Mouse (Mus musculus) CH12.LX (cell line): ENCODE data around the gene Coq10b. TPM values are rescaled to one million over a fixed set of nuclear protein-coding genes. Genes with fewer than 3 reads are reported as not detected.
A peak's percentile ranks its signal among the peaks of the same experiment; 100 is the strongest.

Source experiments
- DNase-seq: peaks from one replicate; pipeline ENCODE4 v3.0.0-alpha.2; 2013; ENCODE audit errors: extremely low read depth
- H3K27ac ChIP-seq: 2 replicates; pipeline ENCODE4 v1.5.1; 2012; ENCODE audit warnings: low read depth, mild to moderate bottlenecking, control low read depth, moderate library complexity; ENCODE audit not compliant: insufficient read depth
- H3K27me3 ChIP-seq: replicated peaks from 2 replicates; pipeline ENCODE3; 2012; ENCODE audit warnings: inconsistent platforms
- H3K36me3 ChIP-seq, 2 experiments: replicated peaks in 1 of 2; 2 replicates each; pipeline versions ENCODE3 to v1.6.1; 2012; ENCODE audit warnings: inconsistent platforms in 1 of 2, low read length in 1 of 2, mild to moderate bottlenecking in 1 of 2, mixed read lengths in 1 of 2, moderate library complexity in 1 of 2; ENCODE audit not compliant: control insufficient read depth in 1 of 2, insufficient read depth in 1 of 2
- H3K4me1 ChIP-seq, 2 experiments: 2 replicates each; pipeline ENCODE4 v1.6.1; 2012; ENCODE audit warnings: inconsistent platforms in 1 of 2, moderate library complexity in 1 of 2; ENCODE audit not compliant: insufficient read depth in 2 of 2, control insufficient read depth in 1 of 2
- H3K4me2 ChIP-seq: 2 replicates; pipeline ENCODE4 v1.6.1; 2012; ENCODE audit warnings: low read depth, mild to moderate bottlenecking, control low read depth; ENCODE audit not compliant: poor library complexity, insufficient read depth, severe bottlenecking
- H3K4me3 ChIP-seq, 3 experiments: fragments of 150-350 bp in 1 of 3; sonication (generic) in 1 of 3; replicated peaks in 1 of 3; 2 replicates each; pipeline versions ENCODE3 to v1.5.1; 2011 to 2012; ENCODE audit warnings: low read depth in 2 of 3, low read length in 2 of 3, mild to moderate bottlenecking in 2 of 3, moderate library complexity in 2 of 3, control low read depth in 1 of 3, improper control_type of control experiment in 1 of 3, inconsistent platforms in 1 of 3, mixed read lengths in 1 of 3; ENCODE audit not compliant: poor library complexity in 1 of 3
- H3K79me2 ChIP-seq: replicated peaks from 2 replicates; pipeline ENCODE4 v1.6.1; 2012; ENCODE audit warnings: mild to moderate bottlenecking, moderate library complexity; ENCODE audit not compliant: control insufficient read depth, poor library complexity, insufficient read depth, severe bottlenecking; ENCODE audit errors: extremely low read depth
- H3K9ac ChIP-seq: 2 replicates; pipeline ENCODE4 v1.6.1; 2012; ENCODE audit warnings: low read depth, mild to moderate bottlenecking, control low read depth, moderate library complexity; ENCODE audit not compliant: insufficient read depth
- H3K9me3 ChIP-seq: replicated peaks from 2 replicates; pipeline ENCODE3; 2012; ENCODE audit warnings: low read length, inconsistent platforms, mixed read lengths
- BHLHE40 ChIP-seq: IDR thresholded peaks from 2 replicates; pipeline ENCODE4 v1.6.1; 2011; ENCODE audit warnings: mild to moderate bottlenecking, low read depth, low read length, improper control_type of control experiment
- CHD1 ChIP-seq: IDR thresholded peaks from 2 replicates; pipeline ENCODE4 v1.6.1; 2012; ENCODE audit warnings: low read depth, low read length, improper control_type of control experiment, inconsistent platforms
- CHD2 ChIP-seq: IDR thresholded peaks from 2 replicates; pipeline ENCODE4 v1.6.1; 2011; ENCODE audit warnings: low read length, improper control_type of control experiment
- CTCF ChIP-seq, 2 experiments: IDR thresholded peaks in 1 of 2; conservative IDR thresholded peaks in 1 of 2; 2 replicates each; pipeline ENCODE4 v1.5.1; 2011 to 2012; ENCODE audit warnings: low read depth in 2 of 2, low read length in 2 of 2, improper control_type of control experiment in 1 of 2, inconsistent platforms in 1 of 2, mild to moderate bottlenecking in 1 of 2, moderate library complexity in 1 of 2
- E2F4 ChIP-seq: IDR thresholded peaks from 2 replicates; pipeline ENCODE4 v1.6.1; 2011; ENCODE audit warnings: low read depth, low read length, improper control_type of control experiment; ENCODE audit not compliant: insufficient replicate concordance
- ELF1 ChIP-seq: IDR thresholded peaks from 2 replicates; pipeline ENCODE4 v1.6.1; 2014; ENCODE audit warnings: low read depth, mild to moderate bottlenecking, inconsistent platforms, low read length, improper control_type of control experiment
- EP300 ChIP-seq: IDR thresholded peaks from 2 replicates; pipeline ENCODE4 v1.6.1; 2011; ENCODE audit warnings: low read length, improper control_type of control experiment
- ETS1 ChIP-seq: conservative IDR thresholded peaks from 2 replicates; pipeline ENCODE4 v1.6.1; 2012; ENCODE audit warnings: low read depth, mild to moderate bottlenecking, inconsistent platforms, low read length, improper control_type of control experiment, moderate library complexity
- GABPA ChIP-seq: IDR thresholded peaks from 2 replicates; pipeline ENCODE4 v1.6.1; 2012; ENCODE audit warnings: low read depth, low read length, improper control_type of control experiment, inconsistent platforms; ENCODE audit not compliant: insufficient replicate concordance
- HCFC1 ChIP-seq: IDR thresholded peaks from 2 replicates; pipeline ENCODE4 v1.6.1; 2012; ENCODE audit warnings: low read depth, mild to moderate bottlenecking, inconsistent platforms, low read length, improper control_type of control experiment
- IRF4 ChIP-seq: IDR thresholded peaks from 2 replicates; pipeline ENCODE4 v1.6.1; 2014; ENCODE audit warnings: low read depth, mild to moderate bottlenecking, inconsistent platforms, low read length, improper control_type of control experiment
- JUN ChIP-seq: IDR thresholded peaks from 2 replicates; pipeline ENCODE4 v1.6.1; 2011; ENCODE audit warnings: low read depth, mild to moderate bottlenecking, low read length, improper control_type of control experiment, moderate library complexity; ENCODE audit not compliant: insufficient read depth
- JUND ChIP-seq: conservative IDR thresholded peaks from 2 replicates; pipeline ENCODE4 v1.6.1; 2011; ENCODE audit warnings: low read depth, low read length, improper control_type of control experiment
- KAT2A ChIP-seq: IDR thresholded peaks from 2 replicates; pipeline ENCODE4 v1.6.1; 2012; ENCODE audit warnings: low read length, improper control_type of control experiment, inconsistent platforms; ENCODE audit not compliant: insufficient replicate concordance
- MAFK ChIP-seq: IDR thresholded peaks from 2 replicates; pipeline ENCODE4 v1.6.1; 2011; ENCODE audit warnings: low read length, improper control_type of control experiment; ENCODE audit not compliant: insufficient replicate concordance
- MAX ChIP-seq: IDR thresholded peaks from 2 replicates; pipeline ENCODE4 v1.6.1; 2011; ENCODE audit warnings: low read length, improper control_type of control experiment
- MAZ ChIP-seq: IDR thresholded peaks from 2 replicates; pipeline ENCODE4 v1.6.1; 2012; ENCODE audit warnings: low read depth, mild to moderate bottlenecking, inconsistent platforms, low read length, improper control_type of control experiment, moderate library complexity
- MEF2A ChIP-seq: IDR thresholded peaks from 2 replicates; pipeline ENCODE4 v1.6.1; 2014; ENCODE audit warnings: low read depth, mild to moderate bottlenecking, inconsistent platforms, low read length, improper control_type of control experiment, borderline replicate concordance
- MXI1 ChIP-seq: IDR thresholded peaks from 2 replicates; pipeline ENCODE4 v1.6.1; 2011; ENCODE audit warnings: mild to moderate bottlenecking, low read depth, low read length, improper control_type of control experiment
- MYC ChIP-seq: IDR thresholded peaks from 2 replicates; pipeline ENCODE4 v1.6.1; 2011; ENCODE audit warnings: low read depth, mild to moderate bottlenecking, improper control_type of control experiment, low read length
- NELFE ChIP-seq: IDR thresholded peaks from 2 replicates; pipeline ENCODE4 v1.6.1; 2011; ENCODE audit warnings: low read depth, low read length, improper control_type of control experiment
- NRF1 ChIP-seq: IDR thresholded peaks from 2 replicates; pipeline ENCODE4 v1.6.1; 2014; ENCODE audit warnings: low read depth, mild to moderate bottlenecking, inconsistent platforms, low read length, improper control_type of control experiment, moderate library complexity
- PAX5 ChIP-seq: IDR thresholded peaks from 2 replicates; pipeline ENCODE4 v1.6.1; 2012; ENCODE audit warnings: low read length, inconsistent platforms, mixed read lengths
- POLR2A ChIP-seq: IDR thresholded peaks from 2 replicates; pipeline ENCODE4 v1.6.1; 2011; ENCODE audit warnings: low read depth, mild to moderate bottlenecking, improper control_type of control experiment, low read length
- POLR2AphosphoS2 ChIP-seq: IDR thresholded peaks from 2 replicates; pipeline ENCODE4 v1.6.1; 2011; ENCODE audit warnings: low read depth, low read length, improper control_type of control experiment
- RAD21 ChIP-seq: IDR thresholded peaks from 2 replicates; pipeline ENCODE4 v1.6.1; 2011; ENCODE audit warnings: low read depth, mild to moderate bottlenecking, low read length, improper control_type of control experiment, moderate library complexity
- RCOR1 ChIP-seq: conservative IDR thresholded peaks from 2 replicates; pipeline ENCODE4 v1.6.1; 2012; ENCODE audit warnings: low read depth, mild to moderate bottlenecking, inconsistent platforms, low read length, improper control_type of control experiment
- SIN3A ChIP-seq: IDR thresholded peaks from 2 replicates; pipeline ENCODE4 v1.6.1; 2012; ENCODE audit warnings: low read length, improper control_type of control experiment, inconsistent platforms
- SMC3 ChIP-seq: IDR thresholded peaks from 2 replicates; pipeline ENCODE4 v1.6.1; 2011; ENCODE audit warnings: low read depth, low read length, improper control_type of control experiment
- TBP ChIP-seq: conservative IDR thresholded peaks from 2 replicates; pipeline ENCODE4 v1.6.1; 2011; ENCODE audit warnings: low read depth, low read length, improper control_type of control experiment
- TCF12 ChIP-seq: IDR thresholded peaks from 2 replicates; pipeline ENCODE4 v1.6.1; 2014; ENCODE audit warnings: low read depth, mild to moderate bottlenecking, inconsistent platforms, low read length, improper control_type of control experiment
- UBTF ChIP-seq: IDR thresholded peaks from 2 replicates; pipeline ENCODE4 v1.6.1; 2012; ENCODE audit warnings: low read depth, mild to moderate bottlenecking, inconsistent platforms, low read length, improper control_type of control experiment, moderate library complexity
- USF1 ChIP-seq: IDR thresholded peaks from 2 replicates; pipeline ENCODE4 v1.6.1; 2014; ENCODE audit warnings: low read depth, mild to moderate bottlenecking, inconsistent platforms, low read length, improper control_type of control experiment
- USF2 ChIP-seq: conservative IDR thresholded peaks from 2 replicates; pipeline ENCODE4 v1.6.1; 2011; ENCODE audit warnings: low read depth, low read length, improper control_type of control experiment
- ZC3H11A ChIP-seq: IDR thresholded peaks from 2 replicates; pipeline ENCODE4 v1.6.1; 2012; ENCODE audit warnings: low read depth, mild to moderate bottlenecking, inconsistent platforms, low read length, improper control_type of control experiment
- ZKSCAN1 ChIP-seq: IDR thresholded peaks from 2 replicates; pipeline ENCODE4 v1.6.1; 2012; ENCODE audit warnings: low read depth, inconsistent platforms, low read length, improper control_type of control experiment, borderline replicate concordance
- ZMIZ1 ChIP-seq: IDR thresholded peaks from 2 replicates; pipeline ENCODE4 v1.6.1; 2012; ENCODE audit warnings: low read depth, mild to moderate bottlenecking, inconsistent platforms, low read length, improper control_type of control experiment
- ZNF384 ChIP-seq: IDR thresholded peaks from 2 replicates; pipeline ENCODE4 v1.6.1; 2012; ENCODE audit warnings: low read depth, low read length, improper control_type of control experiment, inconsistent platforms
- dilution Hi-C: fragments of 300-500 bp; cut with MboI; formaldehyde crosslinking; loops from 2 replicates; pipeline ENCODE4 v1.14.3; 2020; ENCODE audit warnings: low sequenced_read_pairs; ENCODE audit not compliant: extremely low pct_unique_long_range_greater_than_20kb, extremely low pct_ligation_motif_present
- in situ Hi-C: fragments of 300-500 bp; cut with MboI; formaldehyde crosslinking; loops from 3 replicates; pipeline ENCODE4 v1.14.3; 2019; ENCODE audit warnings: low sequenced_read_pairs, low pct_ligation_motif_present, low pct_unique_long_range_greater_than_20kb, mixed read lengths
- polyA plus RNA-seq: library from polyadenylated mRNA; unstranded; fragments of >175 nt; gene quantifications from 2 replicates; pipeline ENCODE4 v1.2.1, GENCODE M21; 2012; ENCODE audit warnings: low read depth; ENCODE audit not compliant: insufficient read length
- total RNA-seq, 2 experiments: library from RNA; depleted of rRNA; stranded (reverse); fragments of 300-350 nt in 1 of 2; fragments of >200 nt in 1 of 2; gene quantifications; 2 replicates each; pipeline ENCODE4 v1.2.3; 2012 to 2014

The Coq10b gene
- total RNA-seq (2012; rRNA removed) (3.0 and 7.0 TPM in 2 replicates), total RNA-seq (2014; rRNA removed) (14.4 and 15.5 TPM in 2 replicates), polyA plus RNA-seq (6.2 and 7.0 TPM in 2 replicates)

GRCm38 (mm10) chr1:55052355-55052953 is at the start of gene Coq10b:
Gene Coq10b, plus strand, starts transcription at chr1:55052770.
- H3K4me1 ChIP-seq = peaks cover 3 to 40% of the 10 kb centered on the region in 2 experiments
- TF ChIP-seq MAFK = no peak
- TF ChIP-seq RAD21 = no peak
- peak; percentile 72 for TF ChIP-seq GABPA
- peak; percentile 63; the same call in 1 of the 2 replicates for TF ChIP-seq SIN3A
- TF ChIP-seq ZKSCAN1 = no peak
- TF ChIP-seq USF2 = peak; percentile 41; the same call in 1 of the 2 replicates
- TF ChIP-seq POLR2AphosphoS2 = no peak
- no peak for TF ChIP-seq TBP
- no peak for TF ChIP-seq PAX5
- TF ChIP-seq BHLHE40 = peak; percentile 84
- TF ChIP-seq UBTF = no peak
- TF ChIP-seq JUN = no peak
- TF ChIP-seq JUND = no peak
- no peak for TF ChIP-seq MAZ
- peak; percentile 51; the same call in 1 of the 2 replicates for TF ChIP-seq TCF12
- TF ChIP-seq SMC3 = no peak
- 0 out of 2 replicates have a peak, but pooled peaks have one; percentile 17 for TF ChIP-seq RCOR1
- no peak for TF ChIP-seq CTCF (conservative IDR thresholded peaks at IDR 0.05 in 1 of 2, IDR thresholded peaks at IDR 0.05 in 1 of 2; ENCODE audit: low read depth in 2 of 2, low read length in 2 of 2)
- no peak for TF ChIP-seq ZNF384
- no peak for TF ChIP-seq ZC3H11A
- peak; percentile 55 for TF ChIP-seq HCFC1
- TF ChIP-seq POLR2A = peak; percentile 72; the same call in 1 of the 2 replicates
- peak; percentile 79 for TF ChIP-seq ELF1
- TF ChIP-seq KAT2A = peak; percentile 46; the same call in 1 of the 2 replicates
- no peak for TF ChIP-seq CHD1
- no peak for TF ChIP-seq EP300
- peak; percentile 33; the same call in 1 of the 2 replicates for TF ChIP-seq MEF2A
- TF ChIP-seq NRF1 = peak; percentile 70
- no peak for TF ChIP-seq E2F4
- TF ChIP-seq USF1 = peak; percentile 78
- peak; percentile 96 for TF ChIP-seq MAX
- TF ChIP-seq ETS1 = peak; percentile 49
- TF ChIP-seq MYC = peak; percentile 68; the same call in 1 of the 2 replicates
- TF ChIP-seq IRF4 = no peak
- peak; percentile 63 for TF ChIP-seq NELFE
- TF ChIP-seq MXI1 = peak; percentile 71; the same call in 1 of the 2 replicates
- TF ChIP-seq ZMIZ1 = peak; percentile 24; the same call in 1 of the 2 replicates
- TF ChIP-seq CHD2 = 0 out of 2 replicates have a peak, but pooled peaks have one; percentile 18
- TF ChIP-seq, all 38 proteins: peak for 20
- dilution Hi-C loops = no loop called here
- Histone ChIP-seq H3K27ac (no peak within 1 kb of the TSS), H3K27me3 (no peaks in the 10 kb centered on the region), H3K4me3 (peak within 1 kb of the TSS; percentile 64 to 81 (median 79)), H3K79me2 (no peaks in the 10 kb centered on the region), H3K4me2 (peak within 1 kb of the TSS; percentile 76), H3K9me3 (peaks cover 5% of the 10 kb centered on the region), H3K9ac (peak within 1 kb of the TSS; percentile 58), H3K36me3 (peaks cover 0 to 4% of the 10 kb centered on the region in 2 experiments)
- peak; percentile 95 for DNase-seq
- in situ Hi-C loops = no loop called here
